Mouse (Mus musculus): ENCODE measurements around the gene Rabl3.

GRCm38 (mm10) chr16:37530170-37530569, 9.5 kb upstream of the Rabl3 start:
- TF ChIP-seq CTCF (IDR thresholded peaks at IDR 0.05; ENCODE audit: low read depth) (no peak), EP300 (IDR thresholded peaks at IDR 0.05; ENCODE audit: low read depth) (no peak)

Measured in liver, embryonic 14.5 days (tissue).